7 mouse cellular contexts compared by ENCODE assay signal in the genomic region with DNA sequence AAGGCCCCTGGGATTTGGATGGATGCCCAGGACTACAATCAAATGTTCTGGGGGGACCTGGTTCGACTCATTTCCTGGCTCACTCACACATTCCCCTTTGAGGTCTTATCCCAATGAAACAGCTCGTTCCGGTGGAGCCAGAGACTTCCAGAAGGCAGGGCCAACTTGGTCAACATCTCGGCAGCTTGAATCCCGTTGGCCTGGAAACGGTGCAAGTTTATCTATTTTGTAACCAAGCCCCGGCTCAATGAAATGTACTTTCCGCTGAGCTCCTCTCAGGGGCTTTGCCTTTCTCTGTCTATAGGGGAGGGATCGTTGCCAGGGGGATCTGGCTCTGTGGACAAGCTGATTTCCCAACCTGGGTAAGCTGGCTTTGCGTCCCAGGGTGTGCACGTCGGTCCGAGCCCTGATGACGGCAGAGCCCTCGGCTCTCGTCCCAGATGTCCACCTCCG.
DNase-seq lines count a peak whose midpoint lies in the region; ATAC-seq and TF ChIP-seq lines count a peak whose summit lies in the region.

No protein-coding gene starts in this region.

- no peaks in the 10 kb centered on the region for H3K36me3 ChIP-seq in forebrain, postnatal 0 days (ENCODE audit: insufficient read depth)
- no peaks in the 10 kb centered on the region for H3K36me3 ChIP-seq in liver, embryonic 16.5 days (ENCODE audit: control insufficient read depth, insufficient read depth)
- no peaks in the 10 kb centered on the region for H3K36me3 ChIP-seq in thymus, adult 2 months (ENCODE audit: control insufficient read depth, insufficient read depth, low read length)

- 42% methylated on average over 17 of the region's 17 CpGs for WGBS in lung, adult 2 months
- 26% methylated on average over 17 of the region's 17 CpGs for whole genome bisulfite sequencing in forebrain, postnatal 0 days
- WGBS in liver, embryonic 16.5 days (ENCODE audit: insufficient replicate concordance), result 54% methylated on average over 17 of the region's 17 CpGs
- WGBS in thymus, adult 2 months, result 88% methylated on average over 17 of the region's 17 CpGs

- intact Hi-C loops in heart, postnatal 14 days (cut with DNase I), result loop anchor here (5.0 kb wide), 1 partner anchor 79 kb away; the partner anchor contains the start of gene Irs2

- H3K9ac ChIP-seq in forebrain, postnatal 0 days, result no peak overlapping the region
- no peak overlapping the region for H3K9ac ChIP-seq in liver, embryonic 16.5 days (ENCODE audit: low read depth, low read length)

- peak; percentile 76 to 89 for DNase-seq in lung, adult 18-20 months
- no peak for DNase-seq in lung, adult 2 months
- peak; percentile 76 for DNase-seq in forebrain, postnatal 0 days
- DNase-seq in heart, postnatal 14 days, result peak; percentile 60 to 66
- DNase-seq in right cerebral cortex, postnatal 25 days, result peak; percentile 23
- DNase-seq in thymus, adult 2 months, result no peak

- ATAC-seq in forebrain, postnatal 0 days, result peak; percentile 59
- ATAC-seq in liver, embryonic 16.5 days (ENCODE audit: low read depth), result peak; percentile 82

- H3K9me3 ChIP-seq in forebrain, postnatal 0 days (ENCODE audit: low read length), result no peaks in the 10 kb centered on the region
- H3K9me3 ChIP-seq in liver, embryonic 16.5 days (replicated peaks; ENCODE audit: control insufficient read depth, low read length), result no peaks in the 10 kb centered on the region

- H3K4me1 ChIP-seq in lung, adult 2 months (ENCODE audit: control insufficient read depth, insufficient read depth, low read length), result peaks cover 7% of the 10 kb centered on the region; the same call in 1 of the 2 replicates
- H3K4me1 ChIP-seq in forebrain, postnatal 0 days (ENCODE audit: insufficient read depth), result peaks cover 27% of the 10 kb centered on the region
- H3K4me1 ChIP-seq in liver, embryonic 16.5 days (ENCODE audit: control insufficient read depth, low read depth, low read length), result peaks cover 19% of the 10 kb centered on the region
- peaks cover 51% of the 10 kb centered on the region for H3K4me1 ChIP-seq in thymus, adult 2 months (replicated peaks; ENCODE audit: control insufficient read depth, insufficient read depth, low read length)

- TF ChIP-seq CTCF in lung, adult 2 months (IDR thresholded peaks at IDR 0.05; ENCODE audit: insufficient read depth, low read length), result no peak
- TF ChIP-seq CTCF in forebrain, postnatal 0 days (IDR thresholded peaks at IDR 0.05; ENCODE audit: low read depth), result no peak
- TF ChIP-seq CTCF in thymus, adult 2 months (IDR thresholded peaks at IDR 0.05; ENCODE audit: borderline replicate concordance, control insufficient read depth, extremely low read depth, insufficient read depth, low read length, poor library complexity), result no peak

- no peak overlapping the region for H3K27ac ChIP-seq in forebrain, postnatal 0 days (ENCODE audit: low read depth, low read length)
- 0 out of 2 replicates have a peak overlapping the region, but pooled peaks have one; percentile 27 for H3K27ac ChIP-seq in liver, embryonic 16.5 days (ENCODE audit: low read length)
- H3K27ac ChIP-seq in thymus, adult 2 months (ENCODE audit: control insufficient read depth, insufficient read depth, low read length), result no peak overlapping the region

- H3K27me3 ChIP-seq in forebrain, postnatal 0 days (ENCODE audit: insufficient read depth, low read length), result no peaks in the 10 kb centered on the region
- peaks cover 25% of the 10 kb centered on the region for H3K27me3 ChIP-seq in liver, embryonic 16.5 days (ENCODE audit: control insufficient read depth, insufficient read depth, low read depth, low read length)
- H3K27me3 ChIP-seq in thymus, adult 2 months (ENCODE audit: control insufficient read depth, insufficient read depth, low read length), result no peaks in the 10 kb centered on the region

- TF ChIP-seq POLR2A in lung, adult 2 months (IDR thresholded peaks at IDR 0.05; ENCODE audit: borderline replicate concordance, extremely low read depth, low read depth, low read length), result no peak
- no peak for TF ChIP-seq POLR2A in thymus, adult 2 months (IDR thresholded peaks at IDR 0.05; ENCODE audit: control insufficient read depth, extremely low read depth, insufficient read depth, low read length, poor library complexity)

- H3K4me3 ChIP-seq in lung, adult 2 months (replicated peaks; ENCODE audit: extremely low read depth, low read depth, low read length), result no peak overlapping the region
- no peak overlapping the region for H3K4me3 ChIP-seq in forebrain, postnatal 0 days (ENCODE audit: low read depth, low read length)
- H3K4me3 ChIP-seq in liver, embryonic 16.5 days (ENCODE audit: low read depth, low read length), result no peak overlapping the region
- H3K4me3 ChIP-seq in thymus, adult 2 months (ENCODE audit: control insufficient read depth, insufficient read depth, low read length), result no peak overlapping the region

- no peak overlapping the region; the same call in 1 of the 2 replicates for H3K4me2 ChIP-seq in forebrain, postnatal 0 days (ENCODE audit: low read depth)
- no peak overlapping the region for H3K4me2 ChIP-seq in liver, embryonic 16.5 days (ENCODE audit: low read depth, low read length)

Comparison
In these comparisons a context has a peak if more than half of its experiments do, and no peak if none do; other contexts are left out.
1. DNase-seq: peak in lung, adult 18-20 months (2 of 2), forebrain, postnatal 0 days (single experiment), heart, postnatal 14 days (2 of 2) and right cerebral cortex, postnatal 25 days (single experiment); none in lung, adult 2 months (single experiment) and thymus, adult 2 months (single experiment).